Mouse (Mus musculus) lung, postnatal 0 days (tissue): ENCODE results near the gene Dynlrb1. TPM values are rescaled to one million over a fixed set of nuclear protein-coding genes. Genes with fewer than 3 reads are reported as not detected.

Experiments used
- ATAC-seq: fragments of 200-750 bp; cut with Nextera tagmentation; 2 replicates; pipeline ENCODE4 v1.8.0; 2017; ENCODE audit warnings: moderate library complexity
- DNase-seq: peaks from one replicate; pipeline ENCODE4 v3.0.0-alpha.2; 2016; ENCODE audit warnings: low spot score
- H3K27ac ChIP-seq: fragments of 300-500 bp; sonication (generic); 2 replicates; pipeline ENCODE4 v1.5.1; 2014; ENCODE audit warnings: antibody characterized with exemption, mild to moderate bottlenecking, low read length, mixed read lengths
- H3K27me3 ChIP-seq: fragments of 300-500 bp; sonication (generic); replicated peaks from 2 replicates; pipeline ENCODE4 v1.6.1; 2014; ENCODE audit warnings: low read length, mixed read lengths; ENCODE audit not compliant: insufficient read depth
- H3K36me3 ChIP-seq: fragments of 300-500 bp; sonication (generic); 2 replicates; pipeline ENCODE4 v1.6.1; 2014; ENCODE audit warnings: low read length, mixed read lengths; ENCODE audit not compliant: insufficient read depth
- H3K4me1 ChIP-seq: fragments of 300-500 bp; sonication (generic); 2 replicates; pipeline ENCODE4 v1.6.1; 2014; ENCODE audit warnings: antibody characterized with exemption, low read depth, low read length, mixed read lengths; ENCODE audit not compliant: insufficient read depth
- H3K4me2 ChIP-seq: fragments of 300-500 bp; sonication (generic); replicated peaks from 2 replicates; pipeline ENCODE4 v1.6.1; 2014; ENCODE audit warnings: low read depth, mild to moderate bottlenecking, low read length, moderate library complexity, mixed read lengths
- H3K4me3 ChIP-seq: fragments of 300-500 bp; sonication (generic); 2 replicates; pipeline ENCODE4 v1.5.1; 2014; ENCODE audit warnings: low read depth, low read length
- H3K9ac ChIP-seq: fragments of 300-500 bp; sonication (generic); replicated peaks from 2 replicates; pipeline ENCODE4 v1.6.1; 2014; ENCODE audit warnings: low read depth, mild to moderate bottlenecking
- H3K9me3 ChIP-seq: fragments of 300-500 bp; sonication (generic); 2 replicates; pipeline ENCODE4 v1.6.1; 2016; ENCODE audit warnings: low read length, mixed read lengths
- CTCF ChIP-seq: IDR thresholded peaks from 2 replicates; pipeline ENCODE4 v1.5.1; 2016; ENCODE audit warnings: antibody characterized with exemption, mild to moderate bottlenecking
- EP300 ChIP-seq: IDR thresholded peaks from 2 replicates; pipeline ENCODE4 v1.6.1; 2016; ENCODE audit warnings: antibody characterized with exemption, mild to moderate bottlenecking, control low read depth
- WGBS: fragments of 180-500 bp; shearing (Covaris S2); extraction: QIAGEN DNeasy Blood & Tissue Kit; methylation state at CpG from one replicate; pipeline ENCODE4 v1.1.7; 2014; 5-methylcytosine and 5-hydroxymethylcytosine counted together
- polyA plus RNA-seq: library from polyadenylated mRNA; unstranded; fragments of >200 nt; fragmentation: Nextera tagmentation; extraction: Ambion mirVana; gene quantifications from 2 replicates; pipeline ENCODE4 v1.2.1, GENCODE M21; 2015

Dynlrb1 gene
- polyA plus RNA-seq, 1 experiment from 2014 or later, result 332 TPM

GRCm38 (mm10) chr2:155287456-155288250 lies 51.3 kb downstream of the Dynlrb1 start:
- WGBS, result 82% methylated on average over 4 of the region's 4 CpGs
- DNase-seq (no peak), ATAC-seq (no peak)
- Histone ChIP-seq H3K4me1 (no peaks in the 10 kb centered on the region), H3K27me3 (no peaks in the 10 kb centered on the region), H3K4me2 (no peak overlapping the region), H3K36me3 (peaks cover 11% of the 10 kb centered on the region; the same call in 1 of the 2 replicates), H3K4me3 (no peak overlapping the region), H3K27ac (no peak overlapping the region), H3K9ac (no peak overlapping the region), H3K9me3 (no peaks in the 10 kb centered on the region)
- TF ChIP-seq EP300 (no peak), CTCF (no peak)

- no peaks in the 10 kb centered on the region for H3K4me1 ChIP-seq
- no peak overlapping the region for H3K27ac ChIP-seq
- H3K36me3 ChIP-seq, result peaks cover 15% of the 10 kb centered on the region; the same call in 1 of the 2 replicates
- no peak overlapping the region for H3K4me3 ChIP-seq
- ATAC-seq (no peak), DNase-seq (no peak)
- TF ChIP-seq CTCF (no peak), EP300 (no peak)
- H3K4me2 ChIP-seq, result no peak overlapping the region
- WGBS, result 86% methylated on average over 8 of the region's 8 CpGs
- H3K9ac ChIP-seq, result no peak overlapping the region
- no peaks in the 10 kb centered on the region for H3K27me3 ChIP-seq
- H3K9me3 ChIP-seq, result no peaks in the 10 kb centered on the region
Observed at GRCm38 (mm10) chr2:155290066-155290465, 53.7 kb downstream of the Dynlrb1 start.

GRCm38 (mm10) chr2:155293382-155293781 lies 57.0 kb downstream of the Dynlrb1 start:
- Histone ChIP-seq H3K27ac (no peak overlapping the region), H3K9me3 (no peaks in the 10 kb centered on the region), H3K4me2 (no peak overlapping the region), H3K4me1 (no peaks in the 10 kb centered on the region), H3K9ac (no peak overlapping the region), H3K36me3 (peaks cover 19% of the 10 kb centered on the region; the same call in 1 of the 2 replicates), H3K27me3 (no peaks in the 10 kb centered on the region), H3K4me3 (no peak overlapping the region)
- WGBS, result 80% methylated on average over 2 of the region's 2 CpGs
- ATAC-seq (no peak), DNase-seq (no peak)
- no peak for TF ChIP-seq EP300
- peak; percentile 33 for TF ChIP-seq CTCF

GRCm38 (mm10) chr2:155293946-155294345 lies 57.6 kb downstream of the Dynlrb1 start:
- peaks cover 19% of the 10 kb centered on the region; the same call in 1 of the 2 replicates for H3K36me3 ChIP-seq
- H3K9ac ChIP-seq, result no peak overlapping the region
- TF ChIP-seq CTCF, result no peak
- TF ChIP-seq EP300, result no peak
- no peak for DNase-seq
- 86% methylated on average over 4 of the region's 4 CpGs for WGBS
- no peaks in the 10 kb centered on the region for H3K9me3 ChIP-seq
- no peaks in the 10 kb centered on the region for H3K27me3 ChIP-seq
- H3K27ac ChIP-seq, result no peak overlapping the region
- ATAC-seq, result no peak
- H3K4me1 ChIP-seq, result no peaks in the 10 kb centered on the region
- no peak overlapping the region for H3K4me3 ChIP-seq
- H3K4me2 ChIP-seq, result no peak overlapping the region

DNA sequence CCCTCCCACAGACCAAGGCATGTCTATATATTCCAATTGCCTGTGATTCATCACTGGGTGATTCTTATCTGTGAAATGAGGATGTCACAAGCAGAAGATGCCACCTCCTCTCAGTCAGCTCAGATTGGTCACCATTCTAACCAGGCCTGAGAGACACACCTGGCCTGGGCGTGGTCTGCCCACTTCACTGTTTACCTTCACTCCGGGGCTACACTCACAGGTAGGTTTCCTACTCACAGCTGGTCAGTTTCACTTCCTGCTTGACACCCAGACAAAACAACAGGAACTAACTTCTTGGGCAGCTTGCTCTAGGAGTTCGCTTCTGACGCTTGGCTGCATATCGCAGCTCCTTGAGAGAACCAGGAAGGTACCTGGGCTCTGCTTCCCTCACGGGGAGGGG lies 59.1 kb downstream of the Dynlrb1 start:
- Histone ChIP-seq H3K4me2 (no peak overlapping the region), H3K9ac (no peak overlapping the region), H3K36me3 (peaks cover 19% of the 10 kb centered on the region; the same call in 1 of the 2 replicates), H3K4me3 (no peak overlapping the region), H3K27me3 (no peaks in the 10 kb centered on the region), H3K27ac (no peak overlapping the region), H3K9me3 (no peaks in the 10 kb centered on the region), H3K4me1 (no peaks in the 10 kb centered on the region)
- ATAC-seq (no peak), DNase-seq (no peak)
- no peak for TF ChIP-seq CTCF
- TF ChIP-seq EP300, result no peak
- WGBS, result 67% methylated on average over 6 of the region's 6 CpGs

DNA sequence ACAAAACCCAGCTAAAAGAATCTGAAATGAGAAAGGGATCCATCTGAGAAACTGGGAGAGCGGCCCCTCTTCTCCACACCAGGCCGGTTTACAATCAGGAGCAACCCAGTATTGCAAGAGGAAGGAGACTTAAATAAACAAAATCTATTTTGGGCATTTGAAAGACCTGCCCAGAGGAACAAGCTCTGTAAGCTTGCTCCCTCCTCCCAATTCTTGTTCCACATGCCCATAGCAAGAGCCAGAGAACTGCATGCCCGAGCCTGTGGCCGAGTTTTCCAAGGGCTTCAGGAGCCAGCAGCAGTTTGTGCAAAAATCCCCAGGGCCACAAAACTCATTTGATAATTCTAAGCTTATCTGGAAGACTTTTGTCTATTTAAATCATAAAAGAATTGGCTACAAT lies 63.2 kb downstream of the Dynlrb1 start:
- Histone ChIP-seq H3K9ac (no peak overlapping the region), H3K4me2 (no peak overlapping the region), H3K27ac (no peak overlapping the region), H3K9me3 (no peaks in the 10 kb centered on the region), H3K4me1 (no peaks in the 10 kb centered on the region), H3K36me3 (0 out of 2 replicates have a peak, but pooled peaks cover 4% of the 10 kb centered on the region), H3K27me3 (no peaks in the 10 kb centered on the region), H3K4me3 (no peak overlapping the region)
- TF ChIP-seq CTCF (no peak), EP300 (peak; percentile 39; the same call in 1 of the 2 replicates)
- WGBS, result 33% methylated on average over 4 of the region's 4 CpGs
- peak; percentile 72 for DNase-seq
- peak; percentile 75 for ATAC-seq

Other genes with a start within 250 kb of the Dynlrb1 start
- gene Gm14226, start 218.3 kb upstream of the Dynlrb1 start, polyA plus RNA-seq, result 0.12 TPM in 2 replicates
- gene Ahcy, start 162.0 kb upstream of the Dynlrb1 start, polyA plus RNA-seq, result 13.3 and 14.4 TPM in 2 replicates
- gene Itch, start 103.0 kb upstream of the Dynlrb1 start, polyA plus RNA-seq, result 24.9 and 30.3 TPM in 2 replicates
- 382 and 428 TPM in 2 replicates for gene Map1lc3a, start 39.8 kb downstream of the Dynlrb1 start, polyA plus RNA-seq
- 41.1 and 41.4 TPM in 2 replicates for gene Pigu, start 120.9 kb downstream of the Dynlrb1 start, polyA plus RNA-seq
- 30.4 and 32.6 TPM in 2 replicates for gene Trp53inp2, start 144.5 kb downstream of the Dynlrb1 start, polyA plus RNA-seq
- gene Ncoa6, start 237.4 kb downstream of the Dynlrb1 start, polyA plus RNA-seq, result 16.7 and 20.0 TPM in 2 replicates